18 mouse cellular contexts compared by ENCODE assay signal in genomic region chr5:66582281-66583018, GRCm38 (mm10). TPM values are rescaled to one million over a fixed set of nuclear protein-coding genes. Genes with fewer than 3 reads are reported as not detected.
A peak's percentile ranks its signal among the peaks of the same experiment; 100 is the strongest.
DNase-seq lines count a peak whose midpoint lies in the region; ATAC-seq and TF ChIP-seq lines count a peak whose summit lies in the region.
"Had no signal": no experiment of that assay in that cellular context is flagged by ENCODE, and none has a peak within 500 bp of the region (broad histone marks: within the 10 kb centered on the region; RNA-seq: fewer than 3 reads in every experiment).

No protein-coding gene starts in this region.

- 0 out of 2 replicates have a peak, but pooled peaks cover 3% of the 10 kb centered on the region for H3K4me1 ChIP-seq in forebrain, embryonic 12.5 days
- H3K4me1 ChIP-seq in forebrain, embryonic 10.5 days: peaks cover 6% of the 10 kb centered on the region; the same call in 1 of the 2 replicates
- H3K4me1 ChIP-seq in embryonic facial prominence, embryonic 10.5 days: peaks cover 28% of the 10 kb centered on the region
- no peaks in the 10 kb centered on the region for H3K4me1 ChIP-seq in intestine, embryonic 16.5 days (ENCODE audit: control insufficient read depth, insufficient read depth, low read length)
- peaks cover 24% of the 10 kb centered on the region; the same call in 1 of the 2 replicates for H3K4me1 ChIP-seq in kidney, postnatal 0 days (replicated peaks; ENCODE audit: insufficient read depth, low read length)
- no peaks in the 10 kb centered on the region for H3K4me1 ChIP-seq in midbrain, embryonic 11.5 days (ENCODE audit: control insufficient read depth, insufficient read depth, low read length)

- H3K9me3 ChIP-seq in forebrain, embryonic 12.5 days: no peaks in the 10 kb centered on the region
- peaks cover 2% of the 10 kb centered on the region; the same call in 1 of the 2 replicates for H3K9me3 ChIP-seq in forebrain, embryonic 10.5 days
- H3K9me3 ChIP-seq in embryonic facial prominence, embryonic 10.5 days: peaks cover 2% of the 10 kb centered on the region; the same call in 1 of the 2 replicates
- no peaks in the 10 kb centered on the region for H3K9me3 ChIP-seq in intestine, embryonic 16.5 days (ENCODE audit: control insufficient read depth, low read length)
- no peaks in the 10 kb centered on the region for H3K9me3 ChIP-seq in kidney, postnatal 0 days (replicated peaks; ENCODE audit: low read length)
- no peaks in the 10 kb centered on the region; the same call in 1 of the 2 replicates for H3K9me3 ChIP-seq in midbrain, embryonic 11.5 days (ENCODE audit: control insufficient read depth, low read length)
- H3K9me3 ChIP-seq: hindbrain, embryonic 15.5 days had no signal

- TF ChIP-seq CTCF in kidney, postnatal 0 days (IDR thresholded peaks at IDR 0.05; ENCODE audit: low read depth): no peak

- no peak overlapping the region for H3K4me2 ChIP-seq in forebrain, embryonic 12.5 days
- no peak overlapping the region for H3K4me2 ChIP-seq in intestine, embryonic 16.5 days (ENCODE audit: low read depth, low read length)
- no peak overlapping the region for H3K4me2 ChIP-seq in kidney, postnatal 0 days (ENCODE audit: low read length)
- H3K4me2 ChIP-seq in midbrain, embryonic 11.5 days: no peak overlapping the region
- H3K4me2 ChIP-seq: heart, embryonic 11.5 days; hindbrain, embryonic 15.5 days had no signal

- H3K9ac ChIP-seq in forebrain, embryonic 12.5 days: no peak overlapping the region
- no peak overlapping the region for H3K9ac ChIP-seq in intestine, embryonic 16.5 days (ENCODE audit: low read depth, low read length)
- H3K9ac ChIP-seq in kidney, postnatal 0 days (ENCODE audit: low read depth, low read length): no peak overlapping the region
- no peak overlapping the region for H3K9ac ChIP-seq in midbrain, embryonic 11.5 days (ENCODE audit: low read length)
- H3K9ac ChIP-seq: hindbrain, embryonic 15.5 days had no signal

- H3K27me3 ChIP-seq in forebrain, embryonic 12.5 days: no peaks in the 10 kb centered on the region
- no peaks in the 10 kb centered on the region for H3K27me3 ChIP-seq in forebrain, embryonic 10.5 days (ENCODE audit: poor library complexity, severe bottlenecking)
- H3K27me3 ChIP-seq in embryonic facial prominence, embryonic 10.5 days (replicated peaks; ENCODE audit: low read depth, poor library complexity, severe bottlenecking): no peaks in the 10 kb centered on the region
- no peaks in the 10 kb centered on the region for H3K27me3 ChIP-seq in intestine, embryonic 16.5 days (replicated peaks; ENCODE audit: control insufficient read depth, insufficient read depth, low read length)
- no peaks in the 10 kb centered on the region for H3K27me3 ChIP-seq in kidney, postnatal 0 days (ENCODE audit: insufficient read depth, low read length)
- H3K27me3 ChIP-seq in midbrain, embryonic 11.5 days (ENCODE audit: control insufficient read depth, insufficient read depth, low read length): no peaks in the 10 kb centered on the region
- H3K27me3 ChIP-seq: hindbrain, embryonic 15.5 days had no signal

- 0 out of 2 replicates have a peak overlapping the region, but pooled peaks have one; percentile 6 for H3K27ac ChIP-seq in forebrain, embryonic 12.5 days
- H3K27ac ChIP-seq in forebrain, embryonic 10.5 days: no peak overlapping the region
- H3K27ac ChIP-seq in embryonic facial prominence, embryonic 10.5 days (replicated peaks): peak overlapping the region; percentile 24; the same call in 1 of the 2 replicates
- no peak overlapping the region for H3K27ac ChIP-seq in intestine, embryonic 16.5 days (ENCODE audit: low read length)
- peak overlapping the region; percentile 47; the same call in 1 of the 2 replicates for H3K27ac ChIP-seq in kidney, postnatal 0 days
- H3K27ac ChIP-seq in midbrain, embryonic 11.5 days (ENCODE audit: low read depth, low read length): no peak overlapping the region
- H3K27ac ChIP-seq: hindbrain, embryonic 15.5 days had no signal

- DNase-seq in forebrain, embryonic 10.5 days (ENCODE audit: extremely low spot score, low spot score): no peak
- DNase-seq in embryonic facial prominence, embryonic 10.5 days (ENCODE audit: low spot score): no peak
- DNase-seq in kidney, postnatal 0 days (ENCODE audit: low spot score): no peak
- no peak for DNase-seq in midbrain, embryonic 11.5 days (ENCODE audit: low spot score, missing footprints)
- no peak for DNase-seq in lung, postnatal 36 days
- DNase-seq in heart, postnatal 4 days: no peak
- DNase-seq: cerebellum, postnatal 10 days; embryo, embryonic 11 days; gastrocnemius, postnatal 36 days; heart, postnatal 14 days; layer of hippocampus, postnatal 36 days; lung, adult 2 months; midbrain, embryonic 14.5 days had no signal

- no peak overlapping the region for H3K4me3 ChIP-seq in forebrain, embryonic 12.5 days (replicated peaks)
- H3K4me3 ChIP-seq in forebrain, embryonic 10.5 days: no peak overlapping the region
- H3K4me3 ChIP-seq in embryonic facial prominence, embryonic 10.5 days: no peak overlapping the region
- H3K4me3 ChIP-seq in intestine, embryonic 16.5 days (ENCODE audit: low read length): no peak overlapping the region
- no peak overlapping the region for H3K4me3 ChIP-seq in kidney, postnatal 0 days (replicated peaks; ENCODE audit: low read depth, low read length)
- H3K4me3 ChIP-seq in midbrain, embryonic 11.5 days (ENCODE audit: low read depth, low read length): no peak overlapping the region
- H3K4me3 ChIP-seq: hindbrain, embryonic 15.5 days had no signal

- H3K36me3 ChIP-seq in forebrain, embryonic 12.5 days (replicated peaks): no peaks in the 10 kb centered on the region
- H3K36me3 ChIP-seq in forebrain, embryonic 10.5 days (replicated peaks): 0 out of 2 replicates have a peak, but pooled peaks cover under 1% of the 10 kb centered on the region
- no peaks in the 10 kb centered on the region for H3K36me3 ChIP-seq in embryonic facial prominence, embryonic 10.5 days (replicated peaks)
- H3K36me3 ChIP-seq in intestine, embryonic 16.5 days (ENCODE audit: control insufficient read depth, insufficient read depth, low read length): no peaks in the 10 kb centered on the region
- no peaks in the 10 kb centered on the region for H3K36me3 ChIP-seq in kidney, postnatal 0 days (ENCODE audit: insufficient read depth, low read length)
- no peaks in the 10 kb centered on the region for H3K36me3 ChIP-seq in midbrain, embryonic 11.5 days (ENCODE audit: control insufficient read depth, insufficient read depth, low read length)
- H3K36me3 ChIP-seq: hindbrain, embryonic 15.5 days had no signal

- 94% methylated on average over 17 of the region's 17 CpGs for whole genome bisulfite sequencing in forebrain, embryonic 12.5 days
- WGBS in forebrain, embryonic 10.5 days: 91% methylated on average over 17 of the region's 17 CpGs
- 88% methylated on average over 17 of the region's 17 CpGs for WGBS in embryonic facial prominence, embryonic 10.5 days
- 87% methylated on average over 17 of the region's 17 CpGs for WGBS in intestine, embryonic 16.5 days
- WGBS in kidney, postnatal 0 days: 53% methylated on average over 17 of the region's 17 CpGs
- 91% methylated on average over 17 of the region's 17 CpGs for WGBS in midbrain, embryonic 11.5 days

- ATAC-seq in forebrain, embryonic 12.5 days (ENCODE audit: low FRiP score): no peak
- ATAC-seq in intestine, embryonic 16.5 days: peak; percentile 77; the same call in 1 of the 2 replicates
- peak; percentile 88 for ATAC-seq in kidney, postnatal 0 days (replicated peaks; ENCODE audit: low FRiP score, low read depth)
- ATAC-seq in midbrain, embryonic 11.5 days (ENCODE audit: low FRiP score): no peak

RNA-seq across cellular contexts. Expression of gene Apbb2, which starts 36.1 kb away (rescaled TPM):
- 53.4 and 56.5 TPM in 2 replicates for polyA plus RNA-seq in forebrain, embryonic 12.5 days (2016; fragmentation: Nextera tagmentation; extraction: Ambion mirVana)
- polyA plus RNA-seq in forebrain, embryonic 10.5 days (2016; fragmentation: Nextera tagmentation; extraction: Ambion mirVana): 22.9 and 28.2 TPM in 2 replicates
- polyA plus RNA-seq in embryonic facial prominence, embryonic 10.5 days (2016; fragmentation: Nextera tagmentation; extraction: Ambion mirVana): 30.7 and 36.8 TPM in 2 replicates
- polyA plus RNA-seq in intestine, embryonic 16.5 days (2015; fragmentation: Nextera tagmentation; extraction: Ambion mirVana): 31.2 and 32.8 TPM in 2 replicates
- polyA plus RNA-seq in kidney, postnatal 0 days (2015; fragmentation: Nextera tagmentation; extraction: Ambion mirVana): 47.0 and 52.7 TPM in 2 replicates
- 33.1 and 34.0 TPM in 2 replicates for polyA plus RNA-seq in midbrain, embryonic 11.5 days (2014; fragmentation: Nextera tagmentation; extraction: Ambion mirVana)
- 10 to 100 TPM; 60.9 to 66.7 TPM for total RNA-seq in heart, postnatal 4 days (2021)
- total RNA-seq: MEL had no signal

Comparison
In these comparisons a context has a peak if more than half of its experiments do, and no peak if none do; other contexts are left out.
1. H3K27ac ChIP-seq: peak in forebrain, embryonic 12.5 days (single experiment), embryonic facial prominence, embryonic 10.5 days (single experiment) and kidney, postnatal 0 days (single experiment); none in forebrain, embryonic 10.5 days (single experiment), intestine, embryonic 16.5 days (single experiment) and midbrain, embryonic 11.5 days (single experiment).
2. ATAC-seq: peak in intestine, embryonic 16.5 days (single experiment) and kidney, postnatal 0 days (single experiment); none in forebrain, embryonic 12.5 days (single experiment) and midbrain, embryonic 11.5 days (single experiment).